Mouse (Mus musculus): ENCODE results near the gene Ccr4. TPM values are rescaled to one million over a fixed set of nuclear protein-coding genes. Genes with fewer than 3 reads are reported as not detected.

Ccr4 gene
- polyA plus RNA-seq, 1 experiment from 2014 or later, result not detected

- ATAC-seq (ENCODE audit: insufficient read depth), result no peak
- H3K27ac ChIP-seq (ENCODE audit: low read depth), result peak overlapping the region; percentile 89
Observed at GRCm38 (mm10) chr9:114544754-114545393, 40.2 kb upstream of the Ccr4 start.

GRCm38 (mm10) chr9:114543882-114544753 lies 39.4 kb upstream of the Ccr4 start:
- Histone ChIP-seq H3K4me2 (peak overlapping the region; percentile 28), H3K4me1 (ENCODE audit: insufficient read depth) (peaks cover 46% of the 10 kb centered on the region), H3K27ac (ENCODE audit: low read depth) (peak overlapping the region; percentile 89), H3K9ac (no peak overlapping the region), H3K4me3 (ENCODE audit: low read depth, low read length) (no peak overlapping the region), H3K36me3 (ENCODE audit: insufficient read depth) (no peaks in the 10 kb centered on the region), H3K9me3 (ENCODE audit: low read depth, low read length) (no peaks in the 10 kb centered on the region), H3K27me3 (ENCODE audit: insufficient read depth, low read length) (no peaks in the 10 kb centered on the region)
- no peak for DNase-seq
- WGBS, result 44% methylated on average over 16 of the region's 17 CpGs
- no peak for TF ChIP-seq CTCF (IDR thresholded peaks at IDR 0.05; ENCODE audit: low read depth)
- ATAC-seq (ENCODE audit: insufficient read depth), result 0 out of 2 replicates have a peak, but pooled peaks have one; percentile 6

More at GRCm38 (mm10) chr9:114544754-114545393, 40.2 kb upstream of the Ccr4 start:
- H3K36me3 ChIP-seq (ENCODE audit: insufficient read depth), result no peaks in the 10 kb centered on the region
- no peak overlapping the region for H3K9ac ChIP-seq
- no peak overlapping the region for H3K4me3 ChIP-seq (ENCODE audit: low read depth, low read length)
- DNase-seq, result peak; percentile 72
- H3K27me3 ChIP-seq (ENCODE audit: insufficient read depth, low read length), result no peaks in the 10 kb centered on the region
- no peak for TF ChIP-seq CTCF (IDR thresholded peaks at IDR 0.05; ENCODE audit: low read depth)
- H3K4me2 ChIP-seq, result peak overlapping the region; percentile 28
- no peaks in the 10 kb centered on the region for H3K9me3 ChIP-seq (ENCODE audit: low read depth, low read length)
- H3K4me1 ChIP-seq (ENCODE audit: insufficient read depth), result peaks cover 46% of the 10 kb centered on the region
- 27% methylated on average over 9 of the region's 9 CpGs for WGBS

DNA sequence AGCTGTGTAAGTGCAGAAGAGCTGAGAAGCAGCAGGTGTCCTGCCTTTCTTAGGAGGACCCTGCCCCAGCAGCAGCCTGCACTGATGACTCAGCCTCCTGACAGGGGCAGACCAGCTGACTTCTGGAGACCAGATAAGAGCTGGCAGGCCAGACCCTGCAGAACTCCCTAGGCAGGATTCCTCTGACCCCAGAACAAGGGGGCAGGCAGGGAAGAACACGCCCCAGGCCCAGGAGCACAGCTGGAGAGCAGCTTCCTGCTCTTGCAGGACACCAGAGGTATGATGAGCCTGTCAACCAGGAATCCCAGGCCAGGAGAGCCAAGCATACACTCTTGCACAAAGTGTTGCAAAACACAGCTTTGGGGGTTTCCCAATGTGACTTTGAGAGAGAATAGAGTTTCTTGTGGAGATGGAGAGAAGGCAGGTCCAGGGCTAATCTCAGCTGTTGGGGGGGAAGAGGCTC lies 36.6 kb upstream of the Ccr4 start:
- TF ChIP-seq CTCF (IDR thresholded peaks at IDR 0.05; ENCODE audit: low read depth), result no peak
- DNase-seq (no peak), ATAC-seq (ENCODE audit: insufficient read depth) (no peak)
- Histone ChIP-seq H3K9ac (no peak overlapping the region; the same call in 1 of the 2 replicates), H3K4me3 (ENCODE audit: low read depth, low read length) (no peak overlapping the region), H3K36me3 (ENCODE audit: insufficient read depth) (no peaks in the 10 kb centered on the region), H3K4me2 (no peak overlapping the region), H3K9me3 (ENCODE audit: low read depth, low read length) (no peaks in the 10 kb centered on the region), H3K27ac (ENCODE audit: low read depth) (no peak overlapping the region), H3K4me1 (ENCODE audit: insufficient read depth) (peaks cover 34% of the 10 kb centered on the region), H3K27me3 (ENCODE audit: insufficient read depth, low read length) (no peaks in the 10 kb centered on the region)
- WGBS, result 20% methylated on average over 1 of the region's 1 CpGs

DNA sequence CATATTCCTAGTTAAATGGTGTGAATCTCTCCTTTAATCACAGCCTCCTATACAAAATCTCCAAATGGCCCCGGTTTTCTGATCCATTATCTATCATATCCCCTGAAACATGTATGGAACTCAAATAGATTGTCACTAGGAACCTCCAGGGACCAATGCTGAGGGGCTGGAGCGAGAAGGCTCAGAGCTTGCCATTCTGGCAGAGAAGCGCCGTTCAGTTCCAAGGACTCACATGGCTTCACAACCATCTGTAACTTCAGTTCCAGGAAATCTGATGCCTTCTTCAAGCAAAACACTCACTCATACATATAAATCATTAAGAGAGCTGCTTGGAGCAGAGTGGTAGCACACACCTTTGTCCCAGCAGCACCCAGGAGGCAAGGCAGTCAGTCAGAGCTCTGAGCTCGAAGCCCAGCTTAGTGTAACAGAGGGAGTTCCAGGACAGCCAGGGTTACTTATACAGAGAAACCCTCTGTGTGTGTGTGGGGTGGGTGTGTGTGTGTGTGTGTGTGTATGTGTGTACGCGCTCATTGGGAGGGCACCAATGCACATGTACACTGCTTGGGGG lies 34.4 kb upstream of the Ccr4 start:
- no peak for TF ChIP-seq CTCF (IDR thresholded peaks at IDR 0.05; ENCODE audit: low read depth)
- H3K4me3 ChIP-seq (ENCODE audit: low read depth, low read length), result no peak overlapping the region
- WGBS, result 61% methylated on average over 7 of the region's 7 CpGs
- H3K4me2 ChIP-seq, result no peak overlapping the region
- DNase-seq, result peak; percentile 22
- H3K27ac ChIP-seq (ENCODE audit: low read depth), result no peak overlapping the region
- no peaks in the 10 kb centered on the region for H3K36me3 ChIP-seq (ENCODE audit: insufficient read depth)
- no peak for ATAC-seq (ENCODE audit: insufficient read depth)
- H3K9ac ChIP-seq, result no peak overlapping the region
- no peaks in the 10 kb centered on the region for H3K27me3 ChIP-seq (ENCODE audit: insufficient read depth, low read length)
- H3K4me1 ChIP-seq (ENCODE audit: insufficient read depth), result peaks cover 16% of the 10 kb centered on the region
- no peaks in the 10 kb centered on the region for H3K9me3 ChIP-seq (ENCODE audit: low read depth, low read length)

GRCm38 (mm10) chr9:114536628-114537027 lies 31.9 kb upstream of the Ccr4 start:
- no peaks in the 10 kb centered on the region for H3K36me3 ChIP-seq (ENCODE audit: insufficient read depth)
- TF ChIP-seq CTCF (IDR thresholded peaks at IDR 0.05; ENCODE audit: low read depth), result no peak
- H3K9me3 ChIP-seq (ENCODE audit: low read depth, low read length), result no peaks in the 10 kb centered on the region
- WGBS, result 38% methylated on average over 2 of the region's 2 CpGs
- peaks cover 9% of the 10 kb centered on the region for H3K4me1 ChIP-seq (ENCODE audit: insufficient read depth)
- no peak overlapping the region for H3K9ac ChIP-seq
- ATAC-seq (ENCODE audit: insufficient read depth) (peak; percentile 59; the same call in 1 of the 2 replicates), DNase-seq (no peak)
- no peak overlapping the region for H3K4me2 ChIP-seq
- no peak overlapping the region for H3K4me3 ChIP-seq (ENCODE audit: low read depth, low read length)
- H3K27me3 ChIP-seq (ENCODE audit: insufficient read depth, low read length), result no peaks in the 10 kb centered on the region
- H3K27ac ChIP-seq (ENCODE audit: low read depth), result peak overlapping the region; percentile 42; the same call in 1 of the 2 replicates

DNA sequence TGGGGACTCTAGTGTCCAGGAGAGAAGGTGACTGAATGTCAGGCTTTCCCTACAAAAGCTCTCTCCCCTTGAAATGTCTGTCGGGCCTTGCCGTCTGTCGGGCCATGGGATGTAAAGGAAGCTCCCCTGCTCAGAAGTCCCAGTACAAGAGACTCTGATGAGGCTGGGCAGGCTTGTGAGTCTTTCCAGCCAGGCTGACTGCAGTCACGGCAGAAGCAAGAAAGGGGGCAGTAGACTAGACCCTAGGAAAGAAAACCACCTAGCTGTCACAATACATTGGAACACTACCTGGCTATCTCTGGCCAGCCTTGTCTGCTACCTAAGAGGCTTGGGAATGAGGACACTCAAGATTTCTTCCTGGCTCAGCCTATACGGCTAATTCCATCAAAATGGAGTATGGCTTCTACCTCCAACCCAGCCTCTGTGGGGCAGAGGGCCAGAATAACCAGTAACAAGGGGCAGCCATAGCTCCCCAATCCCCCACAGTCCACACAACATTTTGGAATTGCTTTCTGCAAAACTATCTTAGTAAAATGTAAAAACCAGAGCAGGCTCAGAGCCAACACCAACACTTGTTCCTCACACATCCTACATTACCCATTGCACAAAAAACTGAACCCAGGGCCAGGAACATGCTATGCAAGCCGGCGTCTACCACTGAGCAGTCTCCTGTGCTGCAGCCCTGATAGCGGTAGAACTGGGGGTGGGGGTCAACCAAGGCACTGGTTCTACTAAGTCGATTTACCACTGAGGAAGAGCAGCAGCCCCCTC lies 30.2 kb upstream of the Ccr4 start:
- 78% methylated on average over 9 of the region's 9 CpGs for WGBS
- H3K9ac ChIP-seq, result no peak overlapping the region

More for the DNA sequence above, 30.2 kb upstream of the Ccr4 start:
- Histone ChIP-seq H3K4me1 (ENCODE audit: insufficient read depth) (peaks cover 13% of the 10 kb centered on the region; the same call in 1 of the 2 replicates), H3K27ac (ENCODE audit: low read depth) (no peak overlapping the region), H3K9me3 (ENCODE audit: low read depth, low read length) (no peaks in the 10 kb centered on the region), H3K36me3 (ENCODE audit: insufficient read depth) (no peaks in the 10 kb centered on the region), H3K27me3 (ENCODE audit: insufficient read depth, low read length) (no peaks in the 10 kb centered on the region), H3K4me2 (no peak overlapping the region), H3K4me3 (ENCODE audit: low read depth, low read length) (no peak overlapping the region)
- ATAC-seq (ENCODE audit: insufficient read depth) (no peak), DNase-seq (no peak)
- TF ChIP-seq CTCF (IDR thresholded peaks at IDR 0.05; ENCODE audit: low read depth), result 0 out of 2 replicates have a peak, but pooled peaks have one; percentile 5
